Mouse (Mus musculus): ENCODE measurements around the gene Ciart. TPM values are rescaled to one million over a fixed set of nuclear protein-coding genes. Genes with fewer than 3 reads are reported as not detected.

The Ciart gene
- polyA plus RNA-seq, 1 experiment from 2014 or later, result 0.78 TPM

DNA sequence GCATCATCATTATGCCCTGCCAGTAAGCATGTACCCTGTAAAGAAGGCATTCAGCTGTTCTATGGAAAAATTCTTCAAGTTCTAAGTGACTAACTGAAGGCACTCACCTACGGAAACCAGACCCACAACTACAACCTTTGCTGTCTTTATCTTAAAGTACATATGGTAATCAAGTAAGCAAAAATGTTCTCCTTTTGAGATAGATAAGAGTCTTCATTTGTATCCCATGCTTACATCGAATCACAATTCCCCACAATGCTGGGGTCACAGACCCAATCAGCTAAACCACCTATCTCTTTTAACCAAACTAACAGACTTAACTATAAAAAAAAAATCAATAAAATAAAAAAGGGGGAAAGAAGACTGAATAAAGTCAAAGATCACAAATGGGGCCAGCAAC, 42.8 kb downstream of the Ciart start:
- WGBS (ENCODE audit: insufficient replicate concordance), result 25% methylated on average over 2 of the region's 2 CpGs
- Histone ChIP-seq H3K27ac (ENCODE audit: low read length) (no peak overlapping the region), H3K4me3 (ENCODE audit: low read depth, low read length) (no peak overlapping the region), H3K4me1 (ENCODE audit: control insufficient read depth, low read depth, low read length) (no peaks in the 10 kb centered on the region; the same call in 1 of the 2 replicates), H3K27me3 (ENCODE audit: control insufficient read depth, insufficient read depth, low read depth, low read length) (no peaks in the 10 kb centered on the region), H3K4me2 (ENCODE audit: low read depth, low read length) (no peak overlapping the region), H3K9ac (ENCODE audit: low read depth, low read length) (no peak overlapping the region), H3K9me3 (replicated peaks; ENCODE audit: control insufficient read depth, low read length) (no peaks in the 10 kb centered on the region), H3K36me3 (ENCODE audit: control insufficient read depth, insufficient read depth) (peaks cover 49% of the 10 kb centered on the region)
- ATAC-seq (ENCODE audit: low read depth), result peak; percentile 54

DNA sequence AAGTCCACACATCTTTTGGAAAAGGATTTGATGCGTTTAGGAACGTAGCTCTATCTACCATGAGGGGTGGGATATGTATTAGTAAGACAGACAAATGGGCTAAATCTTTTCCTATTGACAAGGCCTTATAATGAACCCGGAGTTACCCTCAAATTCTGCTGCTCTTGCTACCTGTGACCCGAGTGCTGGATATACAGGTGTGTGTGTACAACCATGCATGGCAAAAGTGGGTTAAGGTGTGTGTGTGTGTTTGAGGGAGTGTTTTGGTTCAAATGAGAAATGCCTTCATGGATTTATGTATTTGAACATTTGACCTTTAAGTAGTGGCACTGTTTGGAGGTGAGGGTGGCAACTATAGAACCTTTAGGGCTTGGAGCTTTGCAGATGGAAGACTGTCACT, 53.0 kb downstream of the Ciart start:
- Histone ChIP-seq H3K9ac (ENCODE audit: low read depth, low read length) (no peak overlapping the region), H3K9me3 (replicated peaks; ENCODE audit: control insufficient read depth, low read length) (no peaks in the 10 kb centered on the region), H3K4me2 (ENCODE audit: low read depth, low read length) (no peak overlapping the region), H3K27ac (ENCODE audit: low read length) (no peak overlapping the region), H3K36me3 (ENCODE audit: control insufficient read depth, insufficient read depth) (peaks cover 54% of the 10 kb centered on the region), H3K4me3 (ENCODE audit: low read depth, low read length) (no peak overlapping the region), H3K4me1 (ENCODE audit: control insufficient read depth, low read depth, low read length) (no peaks in the 10 kb centered on the region), H3K27me3 (ENCODE audit: control insufficient read depth, insufficient read depth, low read depth, low read length) (no peaks in the 10 kb centered on the region)
- 91% methylated on average over 4 of the region's 4 CpGs for WGBS (ENCODE audit: insufficient replicate concordance)
- ATAC-seq (ENCODE audit: low read depth), result no peak

Other genes with a start within 250 kb of the Ciart start
- 11.1 and 14.5 TPM in 2 replicates for gene Mcl1, start 223.5 kb downstream of the Ciart start, polyA plus RNA-seq (2015; fragmentation: Nextera tagmentation; extraction: Ambion mirVana)
- gene Adamtsl4, start 194.3 kb downstream of the Ciart start, polyA plus RNA-seq (2015; fragmentation: Nextera tagmentation; extraction: Ambion mirVana), result 0.74 and 0.83 TPM in 2 replicates
- gene Ecm1, start 142.7 kb downstream of the Ciart start, polyA plus RNA-seq (2015; fragmentation: Nextera tagmentation; extraction: Ambion mirVana), result 21.2 and 26.7 TPM in 2 replicates
- gene Tars2, start 122.0 kb downstream of the Ciart start, polyA plus RNA-seq (2015; fragmentation: Nextera tagmentation; extraction: Ambion mirVana), result 33.0 and 33.9 TPM in 2 replicates
- 7.7 and 7.9 TPM in 2 replicates for gene Rprd2, start 63.4 kb downstream of the Ciart start, polyA plus RNA-seq (2015; fragmentation: Nextera tagmentation; extraction: Ambion mirVana)
- gene Prpf3, start 26.4 kb downstream of the Ciart start, polyA plus RNA-seq (2015; fragmentation: Nextera tagmentation; extraction: Ambion mirVana), result 23.1 and 23.7 TPM in 2 replicates
- gene Mrps21, start 10.7 kb downstream of the Ciart start, polyA plus RNA-seq (2015; fragmentation: Nextera tagmentation; extraction: Ambion mirVana), result 156 and 178 TPM in 2 replicates
- 5.5 and 6.8 TPM in 2 replicates for gene BC028528, start 9.8 kb upstream of the Ciart start, polyA plus RNA-seq (2015; fragmentation: Nextera tagmentation; extraction: Ambion mirVana)
- gene Aph1a, start 11.7 kb upstream of the Ciart start, polyA plus RNA-seq (2015; fragmentation: Nextera tagmentation; extraction: Ambion mirVana), result 10.9 and 12.6 TPM in 2 replicates
- gene Car14, start 22.4 kb upstream of the Ciart start, polyA plus RNA-seq (2015; fragmentation: Nextera tagmentation; extraction: Ambion mirVana), result 14.6 and 15.4 TPM in 2 replicates
- gene Anp32e, start 47.0 kb upstream of the Ciart start, polyA plus RNA-seq (2015; fragmentation: Nextera tagmentation; extraction: Ambion mirVana), result 118 and 125 TPM in 2 replicates
- 4.2 and 4.5 TPM in 2 replicates for gene Plekho1, start 113.8 kb upstream of the Ciart start, polyA plus RNA-seq (2015; fragmentation: Nextera tagmentation; extraction: Ambion mirVana)
- gene Vps45, start 176.2 kb upstream of the Ciart start, polyA plus RNA-seq (2015; fragmentation: Nextera tagmentation; extraction: Ambion mirVana), result 11.7 and 12.9 TPM in 2 replicates
- gene Otud7b, start 222.3 kb upstream of the Ciart start, polyA plus RNA-seq (2015; fragmentation: Nextera tagmentation; extraction: Ambion mirVana), result 5.8 and 7.7 TPM in 2 replicates

Data from liver, embryonic 16.5 days (tissue).